Mouse (Mus musculus): ENCODE data around the gene Fgd5.

- TF ChIP-seq POLR2A (IDR thresholded peaks at IDR 0.05; ENCODE audit: borderline replicate concordance, extremely low read depth, insufficient read depth, insufficient read length, poor library complexity, severe bottlenecking) (no peak), CTCF (IDR thresholded peaks at IDR 0.05; ENCODE audit: borderline replicate concordance, extremely low read depth, insufficient read depth, insufficient read length) (no peak)
Observed at GRCm38 (mm10) chr6:91996072-91996471, 17.4 kb downstream of the Fgd5 start.

Measured in brain, embryonic 14.5 days (tissue).